Mouse (Mus musculus): ENCODE data around the gene Adamts14. TPM values are rescaled to one million over a fixed set of nuclear protein-coding genes. Genes with fewer than 3 reads are reported as not detected.

Gene Adamts14
- polyA plus RNA-seq, 1 experiment = 0.23 TPM

GRCm38 (mm10) chr10:61225694-61226093 is 47.5 kb downstream of the Adamts14 start:
- WGBS = 50% methylated on average over 5 of the region's 5 CpGs
- H3K4me1 ChIP-seq (ENCODE audit: control insufficient read depth, insufficient read depth, low read length) = peaks cover 3% of the 10 kb centered on the region; the same call in 1 of the 2 replicates
- TF ChIP-seq POLR2A (IDR thresholded peaks at IDR 0.05; ENCODE audit: borderline replicate concordance, insufficient read depth, low read length) (no peak), CTCF (IDR thresholded peaks at IDR 0.05; ENCODE audit: borderline replicate concordance, insufficient read depth, low read depth, low read length) (no peak)

DNA sequence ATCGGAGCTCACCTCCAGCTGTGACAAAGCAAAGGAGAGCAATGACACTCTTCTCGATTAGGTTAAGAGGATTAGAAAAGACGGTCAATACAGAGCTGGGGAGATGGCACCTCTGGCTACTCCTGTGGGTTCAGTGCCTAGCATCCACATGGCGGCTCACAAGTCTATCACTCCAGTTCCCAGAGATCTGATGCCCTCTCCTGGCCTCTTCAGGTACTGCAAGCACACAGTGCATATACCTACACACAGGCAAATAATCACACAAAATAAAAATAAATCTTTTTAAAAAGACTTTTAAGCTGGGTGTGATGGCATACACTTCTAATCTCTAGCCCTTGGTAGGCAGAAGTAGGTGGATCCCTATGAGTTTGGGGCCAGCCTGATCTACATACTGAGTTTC is 53.9 kb downstream of the Adamts14 start:
- 98% methylated on average over 4 of the region's 4 CpGs for WGBS
- DNase-seq = no peak

More at GRCm38 (mm10) chr10:61225694-61226093, 47.5 kb downstream of the Adamts14 start:
- Histone ChIP-seq H3K4me3 (replicated peaks; ENCODE audit: insufficient read depth, low read depth, low read length) (no peak overlapping the region), H3K27ac (ENCODE audit: insufficient read depth, low read length) (no peak overlapping the region), H3K27me3 (ENCODE audit: control insufficient read depth, insufficient read depth, low read length) (no peaks in the 10 kb centered on the region)
- DNase-seq = no peak

DNA sequence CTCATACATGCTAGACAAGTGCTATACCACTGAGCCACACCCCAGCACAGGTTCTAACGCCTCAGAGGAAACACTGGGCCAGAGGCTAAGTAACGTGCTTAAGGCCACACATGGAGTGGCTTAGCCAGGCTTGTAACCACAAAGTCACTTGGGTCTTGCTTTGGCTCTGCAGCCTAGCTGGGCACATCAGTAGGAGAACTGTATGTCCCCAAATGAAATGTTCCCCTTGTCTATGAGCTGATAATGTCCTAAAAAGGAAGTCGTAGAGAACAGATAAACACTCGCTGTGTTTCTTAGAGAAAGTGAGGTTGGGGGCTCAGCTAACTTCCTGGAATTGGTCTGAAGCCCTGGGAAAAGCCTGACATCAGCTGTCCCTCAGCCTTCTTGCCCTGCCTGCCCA is 57.1 kb downstream of the Adamts14 start:
- 92% methylated on average over 4 of the region's 4 CpGs for WGBS
- no peak for TF ChIP-seq CTCF (IDR thresholded peaks at IDR 0.05; ENCODE audit: borderline replicate concordance, insufficient read depth, low read depth, low read length)
- TF ChIP-seq POLR2A (IDR thresholded peaks at IDR 0.05; ENCODE audit: borderline replicate concordance, insufficient read depth, low read length) = no peak
- H3K4me3 ChIP-seq (replicated peaks; ENCODE audit: insufficient read depth, low read depth, low read length) = no peak overlapping the region
- H3K4me1 ChIP-seq (ENCODE audit: control insufficient read depth, insufficient read depth, low read length) = no peaks in the 10 kb centered on the region
- H3K27ac ChIP-seq (ENCODE audit: insufficient read depth, low read length) = no peak overlapping the region
- DNase-seq = no peak
- H3K27me3 ChIP-seq (ENCODE audit: control insufficient read depth, insufficient read depth, low read length) = no peaks in the 10 kb centered on the region

More for the DNA sequence above, 53.9 kb downstream of the Adamts14 start:
- H3K4me1 ChIP-seq (ENCODE audit: control insufficient read depth, insufficient read depth, low read length) = no peaks in the 10 kb centered on the region
- no peak overlapping the region for H3K4me3 ChIP-seq (replicated peaks; ENCODE audit: insufficient read depth, low read depth, low read length)
- H3K27me3 ChIP-seq (ENCODE audit: control insufficient read depth, insufficient read depth, low read length) = no peaks in the 10 kb centered on the region
- no peak overlapping the region for H3K27ac ChIP-seq (ENCODE audit: insufficient read depth, low read length)
- TF ChIP-seq CTCF (IDR thresholded peaks at IDR 0.05; ENCODE audit: borderline replicate concordance, insufficient read depth, low read depth, low read length) = no peak
- TF ChIP-seq POLR2A (IDR thresholded peaks at IDR 0.05; ENCODE audit: borderline replicate concordance, insufficient read depth, low read length) = no peak

DNA sequence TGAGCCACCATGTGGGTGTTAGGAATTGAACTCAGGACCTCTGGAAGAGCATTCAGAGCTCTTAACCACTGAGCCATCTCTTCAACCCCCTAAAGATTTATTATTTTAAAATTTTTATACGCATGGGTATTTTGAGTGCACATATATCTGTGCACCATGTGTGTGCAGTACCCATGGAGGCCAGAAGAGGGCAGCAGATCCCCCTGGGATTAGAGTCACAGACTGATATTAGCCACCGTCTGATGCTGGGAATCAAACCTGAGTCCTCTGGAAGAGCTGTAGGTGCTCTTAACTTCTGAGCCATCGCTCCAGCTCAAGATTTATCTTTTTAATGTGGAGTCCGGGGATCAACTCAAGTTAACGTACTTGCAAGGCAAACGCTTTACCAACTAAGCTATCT is 57.6 kb downstream of the Adamts14 start:
- no peak overlapping the region for H3K4me3 ChIP-seq (replicated peaks; ENCODE audit: insufficient read depth, low read depth, low read length)
- H3K4me1 ChIP-seq (ENCODE audit: control insufficient read depth, insufficient read depth, low read length) = no peaks in the 10 kb centered on the region
- no peaks in the 10 kb centered on the region for H3K27me3 ChIP-seq (ENCODE audit: control insufficient read depth, insufficient read depth, low read length)
- TF ChIP-seq CTCF (IDR thresholded peaks at IDR 0.05; ENCODE audit: borderline replicate concordance, insufficient read depth, low read depth, low read length) (peak; percentile 18; the same call in 1 of the 2 replicates), POLR2A (IDR thresholded peaks at IDR 0.05; ENCODE audit: borderline replicate concordance, insufficient read depth, low read length) (no peak)
- 98% methylated on average over 6 of the region's 6 CpGs for WGBS
- no peak for DNase-seq
- H3K27ac ChIP-seq (ENCODE audit: insufficient read depth, low read length) = no peak overlapping the region

DNA sequence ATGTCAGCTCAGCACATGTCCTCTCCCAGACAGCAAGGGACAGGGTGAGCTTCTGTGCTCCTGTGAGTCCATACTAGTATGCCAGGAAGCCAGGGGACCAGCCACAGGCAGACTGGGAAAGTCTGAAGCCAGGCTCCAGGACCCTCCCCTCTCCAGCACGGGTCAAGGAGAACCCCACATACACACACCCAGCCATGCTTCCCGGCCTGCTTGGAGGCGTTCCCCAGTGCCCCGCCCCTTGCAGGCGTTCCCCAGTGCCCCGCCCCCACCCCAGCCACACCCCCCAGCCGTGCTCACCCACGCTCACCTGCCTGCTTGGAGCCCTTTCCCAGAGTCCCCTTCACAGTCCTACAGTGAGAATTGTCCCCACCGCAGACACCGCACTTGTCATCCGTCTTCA is 60.4 kb downstream of the Adamts14 start:
- no peak overlapping the region for H3K4me3 ChIP-seq (replicated peaks; ENCODE audit: insufficient read depth, low read depth, low read length)
- 48% methylated on average over 11 of the region's 11 CpGs for WGBS
- H3K27me3 ChIP-seq (ENCODE audit: control insufficient read depth, insufficient read depth, low read length) = no peaks in the 10 kb centered on the region
- H3K4me1 ChIP-seq (ENCODE audit: control insufficient read depth, insufficient read depth, low read length) = no peaks in the 10 kb centered on the region
- H3K27ac ChIP-seq (ENCODE audit: insufficient read depth, low read length) = no peak overlapping the region
- TF ChIP-seq CTCF (IDR thresholded peaks at IDR 0.05; ENCODE audit: borderline replicate concordance, insufficient read depth, low read depth, low read length) (no peak), POLR2A (IDR thresholded peaks at IDR 0.05; ENCODE audit: borderline replicate concordance, insufficient read depth, low read length) (no peak)
- no peak for DNase-seq

- no peaks in the 10 kb centered on the region for H3K4me1 ChIP-seq (ENCODE audit: control insufficient read depth, insufficient read depth, low read length)
- no peak overlapping the region for H3K4me3 ChIP-seq (replicated peaks; ENCODE audit: insufficient read depth, low read depth, low read length)
- no peaks in the 10 kb centered on the region for H3K27me3 ChIP-seq (ENCODE audit: control insufficient read depth, insufficient read depth, low read length)
- no peak overlapping the region for H3K27ac ChIP-seq (ENCODE audit: insufficient read depth, low read length)
- TF ChIP-seq POLR2A (IDR thresholded peaks at IDR 0.05; ENCODE audit: borderline replicate concordance, insufficient read depth, low read length) (no peak), CTCF (IDR thresholded peaks at IDR 0.05; ENCODE audit: borderline replicate concordance, insufficient read depth, low read depth, low read length) (peak; percentile 68; the same call in 1 of the 2 replicates)
- peak; percentile 59 to 62 for DNase-seq
- WGBS = 12% methylated on average over 13 of the region's 13 CpGs
Measured at GRCm38 (mm10) chr10:61211743-61212142, 61.5 kb downstream of the Adamts14 start.

DNA sequence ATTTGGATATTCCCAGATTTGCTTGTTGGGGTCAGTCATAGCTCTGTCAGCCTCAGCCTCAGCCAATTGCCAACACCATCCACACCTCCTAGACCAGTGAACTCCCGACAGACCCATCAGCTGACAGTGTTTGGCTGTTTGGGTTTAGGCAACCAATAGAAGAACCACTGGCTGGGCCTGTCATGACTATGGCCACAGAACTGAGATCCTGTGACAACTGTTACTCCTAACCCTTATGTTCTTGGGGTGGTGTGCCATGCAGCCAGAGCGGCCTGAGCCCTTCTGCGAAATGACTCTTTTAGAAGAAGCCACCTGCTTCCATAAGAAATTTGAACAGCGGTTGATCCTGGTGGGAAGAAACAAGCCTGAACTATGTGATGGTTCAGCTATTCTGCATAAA is 62.1 kb downstream of the Adamts14 start:
- Histone ChIP-seq H3K4me1 (ENCODE audit: control insufficient read depth, insufficient read depth, low read length) (no peaks in the 10 kb centered on the region), H3K27ac (ENCODE audit: insufficient read depth, low read length) (no peak overlapping the region), H3K4me3 (replicated peaks; ENCODE audit: insufficient read depth, low read depth, low read length) (no peak overlapping the region), H3K27me3 (ENCODE audit: control insufficient read depth, insufficient read depth, low read length) (no peaks in the 10 kb centered on the region)
- WGBS = 91% methylated on average over 4 of the region's 4 CpGs
- no peak for TF ChIP-seq POLR2A (IDR thresholded peaks at IDR 0.05; ENCODE audit: borderline replicate concordance, insufficient read depth, low read length)
- no peak for TF ChIP-seq CTCF (IDR thresholded peaks at IDR 0.05; ENCODE audit: borderline replicate concordance, insufficient read depth, low read depth, low read length)
- DNase-seq = no peak

GRCm38 (mm10) chr10:61208114-61208684 is 65.0 kb downstream of the Adamts14 start:
- no peak overlapping the region for H3K27ac ChIP-seq (ENCODE audit: insufficient read depth, low read length)
- no peak overlapping the region for H3K4me3 ChIP-seq (replicated peaks; ENCODE audit: insufficient read depth, low read depth, low read length)
- WGBS = 91% methylated on average over 9 of the region's 9 CpGs
- TF ChIP-seq POLR2A (IDR thresholded peaks at IDR 0.05; ENCODE audit: borderline replicate concordance, insufficient read depth, low read length) (no peak), CTCF (IDR thresholded peaks at IDR 0.05; ENCODE audit: borderline replicate concordance, insufficient read depth, low read depth, low read length) (no peak)
- H3K27me3 ChIP-seq (ENCODE audit: control insufficient read depth, insufficient read depth, low read length) = no peaks in the 10 kb centered on the region
- DNase-seq = no peak
- H3K4me1 ChIP-seq (ENCODE audit: control insufficient read depth, insufficient read depth, low read length) = no peaks in the 10 kb centered on the region

All from cerebellum, adult 2 months (tissue).